Mouse (Mus musculus) CH12.LX (cell line): Measurements from ENCODE around the gene Robo1.

Experiments used
- CHD2 ChIP-seq: IDR thresholded peaks from 2 replicates; pipeline ENCODE4 v1.6.1; 2011; ENCODE audit warnings: low read length, improper control_type of control experiment
- CTCF ChIP-seq, 2 experiments: IDR thresholded peaks in 1 of 2; conservative IDR thresholded peaks in 1 of 2; 2 replicates each; pipeline ENCODE4 v1.5.1; 2011 to 2012; ENCODE audit warnings: low read depth in 2 of 2, low read length in 2 of 2, improper control_type of control experiment in 1 of 2, inconsistent platforms in 1 of 2, mild to moderate bottlenecking in 1 of 2, moderate library complexity in 1 of 2
- ELF1 ChIP-seq: IDR thresholded peaks from 2 replicates; pipeline ENCODE4 v1.6.1; 2014; ENCODE audit warnings: low read depth, mild to moderate bottlenecking, inconsistent platforms, low read length, improper control_type of control experiment
- EP300 ChIP-seq: IDR thresholded peaks from 2 replicates; pipeline ENCODE4 v1.6.1; 2011; ENCODE audit warnings: low read length, improper control_type of control experiment
- GABPA ChIP-seq: IDR thresholded peaks from 2 replicates; pipeline ENCODE4 v1.6.1; 2012; ENCODE audit warnings: low read depth, low read length, improper control_type of control experiment, inconsistent platforms; ENCODE audit not compliant: insufficient replicate concordance
- MAZ ChIP-seq: IDR thresholded peaks from 2 replicates; pipeline ENCODE4 v1.6.1; 2012; ENCODE audit warnings: low read depth, mild to moderate bottlenecking, inconsistent platforms, low read length, improper control_type of control experiment, moderate library complexity
- MXI1 ChIP-seq: IDR thresholded peaks from 2 replicates; pipeline ENCODE4 v1.6.1; 2011; ENCODE audit warnings: mild to moderate bottlenecking, low read depth, low read length, improper control_type of control experiment
- MYC ChIP-seq: IDR thresholded peaks from 2 replicates; pipeline ENCODE4 v1.6.1; 2011; ENCODE audit warnings: low read depth, mild to moderate bottlenecking, improper control_type of control experiment, low read length
- POLR2A ChIP-seq: IDR thresholded peaks from 2 replicates; pipeline ENCODE4 v1.6.1; 2011; ENCODE audit warnings: low read depth, mild to moderate bottlenecking, improper control_type of control experiment, low read length
- TBP ChIP-seq: conservative IDR thresholded peaks from 2 replicates; pipeline ENCODE4 v1.6.1; 2011; ENCODE audit warnings: low read depth, low read length, improper control_type of control experiment
- TCF12 ChIP-seq: IDR thresholded peaks from 2 replicates; pipeline ENCODE4 v1.6.1; 2014; ENCODE audit warnings: low read depth, mild to moderate bottlenecking, inconsistent platforms, low read length, improper control_type of control experiment
- USF1 ChIP-seq: IDR thresholded peaks from 2 replicates; pipeline ENCODE4 v1.6.1; 2014; ENCODE audit warnings: low read depth, mild to moderate bottlenecking, inconsistent platforms, low read length, improper control_type of control experiment
- USF2 ChIP-seq: conservative IDR thresholded peaks from 2 replicates; pipeline ENCODE4 v1.6.1; 2011; ENCODE audit warnings: low read depth, low read length, improper control_type of control experiment
- ZNF384 ChIP-seq: IDR thresholded peaks from 2 replicates; pipeline ENCODE4 v1.6.1; 2012; ENCODE audit warnings: low read depth, low read length, improper control_type of control experiment, inconsistent platforms

DNA sequence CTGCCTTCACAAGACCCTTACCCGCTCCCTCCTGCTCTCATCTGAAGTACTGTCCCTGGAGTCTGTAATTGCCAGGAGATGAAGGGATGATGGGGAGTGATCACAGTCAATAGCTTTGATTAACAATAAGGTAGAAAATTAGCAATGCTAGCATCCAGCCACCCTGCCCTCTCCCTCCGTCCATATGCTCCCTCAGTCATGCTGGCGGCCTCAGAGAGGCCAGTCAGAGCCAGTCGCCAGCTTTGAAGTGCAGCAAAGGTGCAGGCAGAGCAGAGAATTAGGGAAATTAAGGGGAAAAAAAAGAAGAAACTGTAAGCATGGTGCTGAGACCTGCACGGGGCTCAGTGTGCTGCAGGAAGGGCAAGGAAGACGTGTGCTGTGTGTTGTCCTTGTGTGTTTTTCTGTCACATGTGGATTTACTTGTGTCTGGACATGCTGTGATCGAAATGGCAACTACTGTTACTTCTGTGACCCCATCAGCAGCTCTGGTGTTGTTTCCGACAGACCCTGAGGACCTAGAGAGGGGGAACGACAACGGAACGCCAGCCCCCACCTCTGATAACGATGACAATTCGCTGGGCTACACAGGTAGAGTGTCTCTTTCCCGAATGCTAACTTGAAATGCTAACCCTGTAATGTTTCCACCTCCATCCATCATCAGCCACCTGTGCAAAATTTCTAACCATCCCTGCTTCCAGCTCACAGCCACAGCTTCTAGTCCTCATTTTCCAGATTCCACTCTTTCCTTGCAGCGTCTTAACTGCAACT, 255.3 kb downstream of the Robo1 start:
- TF ChIP-seq TCF12: no peak
- TF ChIP-seq CHD2: no peak
- no peak for TF ChIP-seq TBP
- no peak for TF ChIP-seq POLR2A
- no peak for TF ChIP-seq ELF1
- TF ChIP-seq CTCF (conservative IDR thresholded peaks at IDR 0.05 in 1 of 2, IDR thresholded peaks at IDR 0.05 in 1 of 2; ENCODE audit: low read depth in 2 of 2, low read length in 2 of 2): no peak
- TF ChIP-seq USF2: no peak
- no peak for TF ChIP-seq USF1
- TF ChIP-seq MYC: no peak
- no peak for TF ChIP-seq EP300
- TF ChIP-seq GABPA: no peak
- no peak for TF ChIP-seq MXI1
- TF ChIP-seq ZNF384: no peak
- no peak for TF ChIP-seq MAZ
